In genomic region chr3:95066570-95066969, GRCm38 (mm10) we compare ENCODE assay signal across 12 mouse cellular contexts. TPM values are rescaled to one million over a fixed set of nuclear protein-coding genes. Genes with fewer than 3 reads are reported as not detected.
DNase-seq lines count a peak whose midpoint lies in the region; ATAC-seq and TF ChIP-seq lines count a peak whose summit lies in the region.
"Had no signal": no experiment of that assay in that cellular context is flagged by ENCODE, and none has a peak within 500 bp of the region (broad histone marks: within the 10 kb centered on the region; RNA-seq: fewer than 3 reads in every experiment).

No protein-coding gene starts in this region.

- H3K27ac ChIP-seq in gastrocnemius, adult 2 months = peak overlapping the region; percentile 28; the same call in 1 of the 2 replicates
- no peak overlapping the region for H3K27ac ChIP-seq in intestine, embryonic 16.5 days (ENCODE audit: low read length)
- H3K27ac ChIP-seq: hindbrain, embryonic 15.5 days; liver, embryonic 14.5 days had no signal

- no peaks in the 10 kb centered on the region for H3K9me3 ChIP-seq in megakaryocyte, embryonic 14.5 days
- H3K9me3 ChIP-seq in intestine, embryonic 16.5 days (ENCODE audit: control insufficient read depth, low read length) = no peaks in the 10 kb centered on the region
- H3K9me3 ChIP-seq: hindbrain, embryonic 15.5 days had no signal

- no peak for DNase-seq in gastrocnemius, adult 2 months
- no peak for DNase-seq in gastrocnemius, adult 8-10 months (ENCODE audit: low spot score in 2 of 2)
- DNase-seq in adipocyte (ENCODE audit: low spot score) = peak; percentile 23
- DNase-seq in heart, postnatal 25 days (ENCODE audit: low spot score) = peak; percentile 12
- DNase-seq in B cell, adult 2 months = no peak
- DNase-seq: layer of hippocampus, adult 9-11 months had no signal

- peaks cover 97% of the 10 kb centered on the region for H3K36me3 ChIP-seq in megakaryocyte, embryonic 14.5 days (replicated peaks; ENCODE audit: low read length)
- H3K36me3 ChIP-seq in intestine, embryonic 16.5 days (ENCODE audit: control insufficient read depth, insufficient read depth, low read length) = peaks cover 22% of the 10 kb centered on the region

- H3K4me3 ChIP-seq in gastrocnemius, adult 2 months = no peak overlapping the region
- peak overlapping the region; percentile 23 for H3K4me3 ChIP-seq in megakaryocyte, embryonic 14.5 days (replicated peaks)
- no peak overlapping the region for H3K4me3 ChIP-seq in intestine, embryonic 16.5 days (ENCODE audit: low read length)
- H3K4me3 ChIP-seq: hindbrain, embryonic 15.5 days had no signal

- H3K9ac ChIP-seq in intestine, embryonic 16.5 days (ENCODE audit: low read depth, low read length) = no peak overlapping the region
- H3K9ac ChIP-seq: hindbrain, embryonic 15.5 days; liver, embryonic 14.5 days had no signal

- TF ChIP-seq CTCF in gastrocnemius, adult 2 months (IDR thresholded peaks at IDR 0.05) = no peak

- H3K4me2 ChIP-seq in intestine, embryonic 16.5 days (ENCODE audit: low read depth, low read length) = no peak overlapping the region
- H3K4me2 ChIP-seq: hindbrain, embryonic 15.5 days had no signal

- no peak for ATAC-seq in megakaryocyte, adult 5-6 weeks (ENCODE audit: poor library complexity, severe bottlenecking)
- no peak for ATAC-seq in intestine, embryonic 16.5 days
- ATAC-seq: forebrain, embryonic 16.5 days had no signal

- intact Hi-C loops in gastrocnemius, adult 2 months (cut with DNase I) = no loop called here
- intact Hi-C loops in heart, postnatal 25 days (cut with DNase I) = no loop called here

- peaks cover 32% of the 10 kb centered on the region for H3K4me1 ChIP-seq in megakaryocyte, embryonic 14.5 days
- no peaks in the 10 kb centered on the region for H3K4me1 ChIP-seq in intestine, embryonic 16.5 days (ENCODE audit: control insufficient read depth, insufficient read depth, low read length)
- H3K4me1 ChIP-seq: hindbrain, embryonic 15.5 days had no signal

- WGBS in intestine, embryonic 16.5 days = 87% methylated on average over 11 of the region's 11 CpGs

- H3K27me3 ChIP-seq in megakaryocyte, embryonic 14.5 days (replicated peaks) = no peaks in the 10 kb centered on the region
- no peaks in the 10 kb centered on the region for H3K27me3 ChIP-seq in intestine, embryonic 16.5 days (replicated peaks; ENCODE audit: control insufficient read depth, insufficient read depth, low read length)
- H3K27me3 ChIP-seq: hindbrain, embryonic 15.5 days had no signal

RNA-seq across cellular contexts. Expression of gene Psmd4, which starts 24.2 kb away (rescaled TPM):
- 100 to 1,000 TPM; 164 to 237 TPM for total RNA-seq in gastrocnemius, adult 2 months (2021)
- total RNA-seq in gastrocnemius, adult 8-10 months (2022) = 100 to 1,000 TPM; 191 to 247 (median 221) TPM
- polyA plus RNA-seq in megakaryocyte, embryonic 14.5 days (2012; ENCODE audit: insufficient read depth, low replicate concordance) = 24.8 and 169 TPM in 2 replicates
- total RNA-seq in megakaryocyte, adult 5-6 weeks (2015) = 80.0 and 91.9 TPM in 2 replicates
- total RNA-seq in megakaryocyte, adult 5-6 weeks (2017) = 224 and 226 TPM in 2 replicates
- 100 to 1,000 TPM; 119 to 129 TPM for total RNA-seq in heart, postnatal 25 days (2021)
- 196 and 226 TPM in 2 replicates for polyA plus RNA-seq in intestine, embryonic 16.5 days (2015; fragmentation: Nextera tagmentation; extraction: Ambion mirVana)

RNA-seq across cellular contexts. Expression of gene Pip5k1a, which starts 40.2 kb away (rescaled TPM):
- 10 to 100 TPM; 23.1 to 26.5 TPM for total RNA-seq in gastrocnemius, adult 2 months (2021)
- 10 to 100 TPM; 21.9 to 27.6 (median 24.7) TPM for total RNA-seq in gastrocnemius, adult 8-10 months (2022)
- polyA plus RNA-seq in megakaryocyte, embryonic 14.5 days (2012; ENCODE audit: insufficient read depth, low replicate concordance) = 6.3 and 16.2 TPM in 2 replicates
- total RNA-seq in megakaryocyte, adult 5-6 weeks (2015) = 9.7 and 15.8 TPM in 2 replicates
- 12.4 and 14.5 TPM in 2 replicates for total RNA-seq in megakaryocyte, adult 5-6 weeks (2017)
- 10 to 100 TPM; 14.2 to 15.2 TPM for total RNA-seq in heart, postnatal 25 days (2021)
- polyA plus RNA-seq in intestine, embryonic 16.5 days (2015; fragmentation: Nextera tagmentation; extraction: Ambion mirVana) = 14.5 and 15.5 TPM in 2 replicates

RNA-seq across cellular contexts. Expression of gene Vps72, which starts 44.3 kb away (rescaled TPM):
- 10 to 100 TPM; 48.9 to 73.2 TPM for total RNA-seq in gastrocnemius, adult 2 months (2021)
- 10 to 100 TPM; 51.9 to 96.7 (median 73.1) TPM for total RNA-seq in gastrocnemius, adult 8-10 months (2022)
- polyA plus RNA-seq in megakaryocyte, embryonic 14.5 days (2012; ENCODE audit: insufficient read depth, low replicate concordance) = 231 and 749 TPM in 2 replicates
- 33.6 and 37.3 TPM in 2 replicates for total RNA-seq in megakaryocyte, adult 5-6 weeks (2015)
- total RNA-seq in megakaryocyte, adult 5-6 weeks (2017) = 74.0 and 77.3 TPM in 2 replicates
- 10 to 100 TPM; 31.3 to 32.2 TPM for total RNA-seq in heart, postnatal 25 days (2021)
- polyA plus RNA-seq in intestine, embryonic 16.5 days (2015; fragmentation: Nextera tagmentation; extraction: Ambion mirVana) = 110 and 120 TPM in 2 replicates

RNA-seq across cellular contexts. Expression of gene Zfp687, which starts 51.3 kb away (rescaled TPM):
- 10 to 100 TPM; 10.9 to 11.5 TPM for total RNA-seq in gastrocnemius, adult 2 months (2021)
- 10 to 100 TPM; 14.2 to 18.8 (median 16.3) TPM for total RNA-seq in gastrocnemius, adult 8-10 months (2022)
- 13.6 and 16.9 TPM in 2 replicates for polyA plus RNA-seq in megakaryocyte, embryonic 14.5 days (2012; ENCODE audit: insufficient read depth, low replicate concordance)
- 10.0 and 15.7 TPM in 2 replicates for total RNA-seq in megakaryocyte, adult 5-6 weeks (2015)
- total RNA-seq in megakaryocyte, adult 5-6 weeks (2017) = 11.7 and 39.5 TPM in 2 replicates
- 10 to 100 TPM; 10.8 to 11.1 TPM for total RNA-seq in heart, postnatal 25 days (2021)
- 16.9 and 17.6 TPM in 2 replicates for polyA plus RNA-seq in intestine, embryonic 16.5 days (2015; fragmentation: Nextera tagmentation; extraction: Ambion mirVana)

RNA-seq across cellular contexts. Expression of gene Tmod4, which starts 57.7 kb away (rescaled TPM):
- total RNA-seq in gastrocnemius, adult 2 months (2021) = 100 to 1,000 TPM; 598 to 814 TPM
- 100 to 1,000 TPM; 688 to 884 (median 752) TPM for total RNA-seq in gastrocnemius, adult 8-10 months (2022)
- not detected in 2 replicates for polyA plus RNA-seq in megakaryocyte, embryonic 14.5 days (2012; ENCODE audit: insufficient read depth, low replicate concordance)
- 1.1 and 4.4 TPM in 2 replicates for total RNA-seq in megakaryocyte, adult 5-6 weeks (2015)
- not detected in 2 replicates for total RNA-seq in megakaryocyte, adult 5-6 weeks (2017)
- total RNA-seq in heart, postnatal 25 days (2021) = 10 to 100 TPM; 17.3 to 24.5 TPM
- polyA plus RNA-seq in intestine, embryonic 16.5 days (2015; fragmentation: Nextera tagmentation; extraction: Ambion mirVana) = 1.1 and 1.2 TPM in 2 replicates

Comparison
In these comparisons a context has a peak if more than half of its experiments do, and no peak if none do; other contexts are left out.
1. DNase-seq: peak in adipocyte (single experiment) and heart, postnatal 25 days (single experiment); none in gastrocnemius, adult 2 months (single experiment), gastrocnemius, adult 8-10 months (0 of 2) and B cell, adult 2 months (0 of 2).